Mouse (Mus musculus) embryonic facial prominence, embryonic 10.5 days (tissue): ENCODE results near the gene Micall2. TPM values are rescaled to one million over a fixed set of nuclear protein-coding genes. Genes with fewer than 3 reads are reported as not detected.

Experiments used
- DNase-seq: peaks from one replicate; pipeline ENCODE4 v3.0.0-alpha.2; 2017; ENCODE audit warnings: low spot score
- H3K27ac ChIP-seq: fragments of 300-500 bp; sonication (generic); replicated peaks from 2 replicates; pipeline ENCODE4 v1.5.1; 2016; ENCODE audit warnings: mild to moderate bottlenecking
- H3K27me3 ChIP-seq: fragments of 300-500 bp; sonication (generic); replicated peaks from 2 replicates; pipeline ENCODE4 v1.6.1; 2016; ENCODE audit warnings: low read depth, mild to moderate bottlenecking; ENCODE audit not compliant: poor library complexity, severe bottlenecking
- H3K36me3 ChIP-seq: fragments of 300-500 bp; sonication (generic); replicated peaks from 2 replicates; pipeline ENCODE4 v1.6.1; 2016; ENCODE audit warnings: mild to moderate bottlenecking, moderate library complexity
- H3K4me1 ChIP-seq: fragments of 300-500 bp; sonication (generic); 2 replicates; pipeline ENCODE4 v1.6.1; 2016
- H3K4me3 ChIP-seq: fragments of 300-500 bp; sonication (generic); 2 replicates; pipeline ENCODE4 v1.5.1; 2016; ENCODE audit warnings: mild to moderate bottlenecking, moderate library complexity
- H3K9me3 ChIP-seq: fragments of 300-500 bp; sonication (generic); 2 replicates; pipeline ENCODE4 v1.6.1; 2016; ENCODE audit warnings: mild to moderate bottlenecking
- WGBS: fragments of 180-500 bp; shearing (Covaris S2); methylation state at CpG from one replicate; pipeline ENCODE4 v1.1.7; 2016; 5-methylcytosine and 5-hydroxymethylcytosine counted together
- polyA plus RNA-seq: library from polyadenylated mRNA; unstranded; fragments of >200 nt; fragmentation: Nextera tagmentation; extraction: Ambion mirVana; gene quantifications from 2 replicates; pipeline ENCODE4 v1.2.1, GENCODE M21; 2016

Gene Micall2
- polyA plus RNA-seq = 8.6 and 10.5 TPM in 2 replicates

GRCm38 (mm10) chr5:139735677-139736503 is at the start of gene Micall2:
Gene Micall2 (minus strand): TSS chr5:139736336.
- Histone ChIP-seq H3K36me3 (no peaks in the 10 kb centered on the region), H3K4me1 (peaks cover 59% of the 10 kb centered on the region), H3K9me3 (no peaks in the 10 kb centered on the region), H3K27me3 (peaks cover 18% of the 10 kb centered on the region), H3K27ac (peak within 1 kb of the TSS; percentile 83), H3K4me3 (peak within 1 kb of the TSS; percentile 72)
- 5% methylated on average over 50 of the region's 50 CpGs for WGBS
- peak; percentile 97 for DNase-seq

GRCm38 (mm10) chr5:139781406-139781805 is 45.3 kb upstream of the Micall2 start:
- Histone ChIP-seq H3K36me3 (no peaks in the 10 kb centered on the region), H3K4me3 (no peak overlapping the region), H3K4me1 (no peaks in the 10 kb centered on the region), H3K27me3 (no peaks in the 10 kb centered on the region), H3K27ac (no peak overlapping the region), H3K9me3 (no peaks in the 10 kb centered on the region)
- DNase-seq = no peak
- WGBS = 83% methylated on average over 8 of the region's 8 CpGs

GRCm38 (mm10) chr5:139776966-139777365 is 40.8 kb upstream of the Micall2 start:
- Histone ChIP-seq H3K36me3 (peaks cover 24% of the 10 kb centered on the region), H3K4me3 (no peak overlapping the region), H3K4me1 (peaks cover 15% of the 10 kb centered on the region), H3K27me3 (no peaks in the 10 kb centered on the region), H3K9me3 (no peaks in the 10 kb centered on the region), H3K27ac (no peak overlapping the region)
- 83% methylated on average over 5 of the region's 5 CpGs for WGBS
- DNase-seq = no peak

- peak; percentile 95 for DNase-seq
- Histone ChIP-seq H3K27ac (peak within 1 kb of the TSS; percentile 85), H3K9me3 (no peaks in the 10 kb centered on the region), H3K4me1 (peaks cover 15% of the 10 kb centered on the region), H3K4me3 (peak within 1 kb of the TSS; percentile 100), H3K27me3 (no peaks in the 10 kb centered on the region), H3K36me3 (peaks cover 40% of the 10 kb centered on the region)
- under 1% methylated on average over 55 of the region's 55 CpGs for WGBS
These were observed 39.2 kb upstream of the Micall2 start, which contains the start of gene Ints1 for GRCm38 (mm10) chr5:139775216-139775926. Gene Ints1 (minus strand): TSS chr5:139775674.

GRCm38 (mm10) chr5:139768216-139768615 is 32.1 kb upstream of the Micall2 start:
- H3K4me1 ChIP-seq = no peaks in the 10 kb centered on the region
- no peak for DNase-seq
- H3K27ac ChIP-seq = no peak overlapping the region
- H3K27me3 ChIP-seq = no peaks in the 10 kb centered on the region
- no peaks in the 10 kb centered on the region for H3K9me3 ChIP-seq
- peaks cover 100% of the 10 kb centered on the region for H3K36me3 ChIP-seq
- WGBS = 92% methylated on average over 8 of the region's 8 CpGs
- H3K4me3 ChIP-seq = no peak overlapping the region

- H3K9me3 ChIP-seq = no peaks in the 10 kb centered on the region
- no peak overlapping the region for H3K4me3 ChIP-seq
- peak; percentile 52 for DNase-seq
- H3K4me1 ChIP-seq = no peaks in the 10 kb centered on the region
- H3K36me3 ChIP-seq = peaks cover 100% of the 10 kb centered on the region
- H3K27ac ChIP-seq = no peak overlapping the region; the same call in 1 of the 2 replicates
- 78% methylated on average over 11 of the region's 11 CpGs for WGBS
- H3K27me3 ChIP-seq = no peaks in the 10 kb centered on the region
These were observed 28.2 kb upstream of the Micall2 start for GRCm38 (mm10) chr5:139764296-139764695.

GRCm38 (mm10) chr5:139758096-139758495 is 22.0 kb upstream of the Micall2 start:
- Histone ChIP-seq H3K4me3 (no peak overlapping the region), H3K9me3 (no peaks in the 10 kb centered on the region), H3K4me1 (no peaks in the 10 kb centered on the region), H3K27me3 (no peaks in the 10 kb centered on the region), H3K36me3 (peaks cover 100% of the 10 kb centered on the region), H3K27ac (no peak overlapping the region)
- 87% methylated on average over 16 of the region's 16 CpGs for WGBS
- no peak for DNase-seq

GRCm38 (mm10) chr5:139756586-139756985 is 20.4 kb upstream of the Micall2 start:
- Histone ChIP-seq H3K27me3 (no peaks in the 10 kb centered on the region), H3K9me3 (no peaks in the 10 kb centered on the region), H3K4me1 (no peaks in the 10 kb centered on the region), H3K27ac (no peak overlapping the region), H3K4me3 (no peak overlapping the region), H3K36me3 (peaks cover 100% of the 10 kb centered on the region)
- WGBS = 88% methylated on average over 2 of the region's 2 CpGs
- DNase-seq = no peak

GRCm38 (mm10) chr5:139756135-139756534 is 20.0 kb upstream of the Micall2 start:
- Histone ChIP-seq H3K4me3 (no peak overlapping the region), H3K4me1 (no peaks in the 10 kb centered on the region), H3K27me3 (no peaks in the 10 kb centered on the region), H3K9me3 (no peaks in the 10 kb centered on the region), H3K36me3 (peaks cover 100% of the 10 kb centered on the region), H3K27ac (no peak overlapping the region)
- 88% methylated on average over 12 of the region's 12 CpGs for WGBS
- no peak for DNase-seq

- H3K4me3 ChIP-seq = no peak overlapping the region
These were observed 18.6 kb upstream of the Micall2 start for GRCm38 (mm10) chr5:139754753-139755152.

GRCm38 (mm10) chr5:139750535-139750934 is 14.4 kb upstream of the Micall2 start:
- peak; percentile 81 for DNase-seq
- H3K4me1 ChIP-seq = peaks cover 21% of the 10 kb centered on the region
- peaks cover 5% of the 10 kb centered on the region; the same call in 1 of the 2 replicates for H3K27me3 ChIP-seq
- peaks cover 61% of the 10 kb centered on the region for H3K36me3 ChIP-seq
- H3K27ac ChIP-seq = no peak overlapping the region
- no peaks in the 10 kb centered on the region for H3K9me3 ChIP-seq
- no peak overlapping the region for H3K4me3 ChIP-seq

More at GRCm38 (mm10) chr5:139754753-139755152, 18.6 kb upstream of the Micall2 start:
- no peaks in the 10 kb centered on the region for H3K27me3 ChIP-seq
- no peak overlapping the region for H3K27ac ChIP-seq
- H3K9me3 ChIP-seq = no peaks in the 10 kb centered on the region
- peak; percentile 77 for DNase-seq
- no peaks in the 10 kb centered on the region for H3K4me1 ChIP-seq
- WGBS = 37% methylated on average over 12 of the region's 12 CpGs
- peaks cover 98% of the 10 kb centered on the region for H3K36me3 ChIP-seq

GRCm38 (mm10) chr5:139749413-139750125 is 13.4 kb upstream of the Micall2 start:
- WGBS = 89% methylated on average over 16 of the region's 16 CpGs
- Histone ChIP-seq H3K27me3 (peaks cover 5% of the 10 kb centered on the region; the same call in 1 of the 2 replicates), H3K36me3 (peaks cover 51% of the 10 kb centered on the region)

More at GRCm38 (mm10) chr5:139749413-139750125, 13.4 kb upstream of the Micall2 start:
- H3K4me3 ChIP-seq = no peak overlapping the region
- no peak overlapping the region for H3K27ac ChIP-seq
- no peaks in the 10 kb centered on the region for H3K9me3 ChIP-seq
- peaks cover 22% of the 10 kb centered on the region for H3K4me1 ChIP-seq
- DNase-seq = no peak
